Mouse (Mus musculus): ENCODE results near the gene Rab26. TPM values are rescaled to one million over a fixed set of nuclear protein-coding genes. Genes with fewer than 3 reads are reported as not detected.

The Rab26 gene
- total RNA-seq, 2 experiments from 2014 or later: 53.6 to 54.1 TPM

GRCm38 (mm10) chr17:24504085-24504484 is 29.9 kb downstream of the Rab26 start:
- Histone ChIP-seq H3K4me3 (no peak overlapping the region), H3K27ac (peak overlapping the region; percentile 88; the same call in 1 of the 2 replicates)
- DNase-seq (ENCODE audit: extremely low spot score in 1 of 2, low spot score in 2 of 2): no peak
- no peak for TF ChIP-seq CTCF (IDR thresholded peaks at IDR 0.05)
- intact Hi-C loops (cut with DNase I): no loop called here

- peak; percentile 8; the same call in 1 of the 2 replicates for TF ChIP-seq CTCF (IDR thresholded peaks at IDR 0.05)
Measured at GRCm38 (mm10) chr17:24502208-24502607, 31.8 kb downstream of the Rab26 start.

GRCm38 (mm10) chr17:24496026-24496425 is 38.0 kb downstream of the Rab26 start:
- Histone ChIP-seq H3K27ac (peak overlapping the region; percentile 70), H3K4me3 (no peak overlapping the region)
- no peak for TF ChIP-seq CTCF (IDR thresholded peaks at IDR 0.05)
- DNase-seq (ENCODE audit: extremely low spot score in 1 of 2, low spot score in 2 of 2): no peak
- intact Hi-C loops (cut with DNase I): no loop called here

More at GRCm38 (mm10) chr17:24502208-24502607, 31.8 kb downstream of the Rab26 start:
- intact Hi-C loops (cut with DNase I): no loop called here
- DNase-seq (ENCODE audit: extremely low spot score in 1 of 2, low spot score in 2 of 2): no peak
- Histone ChIP-seq H3K4me3 (no peak overlapping the region), H3K27ac (no peak overlapping the region)

- peak in 1 of 2 experiments; percentile 78 for DNase-seq (ENCODE audit: extremely low spot score in 1 of 2, low spot score in 2 of 2)
- peak overlapping the region; percentile 70 for H3K27ac ChIP-seq
- no peak overlapping the region for H3K4me3 ChIP-seq
- intact Hi-C loops (cut with DNase I): no loop called here
- no peak for TF ChIP-seq CTCF (IDR thresholded peaks at IDR 0.05)
Measured at GRCm38 (mm10) chr17:24495443-24495842, 38.6 kb downstream of the Rab26 start.

- H3K27ac ChIP-seq: peak overlapping the region; percentile 70
- intact Hi-C loops (cut with DNase I): no loop called here
- TF ChIP-seq CTCF (IDR thresholded peaks at IDR 0.05): peak; percentile 67
- DNase-seq (ENCODE audit: extremely low spot score in 1 of 2, low spot score in 2 of 2): no peak
- H3K4me3 ChIP-seq: no peak overlapping the region
Measured at GRCm38 (mm10) chr17:24494627-24495335, 39.2 kb downstream of the Rab26 start.

- peak overlapping the region; percentile 76 for H3K4me3 ChIP-seq
- TF ChIP-seq CTCF (IDR thresholded peaks at IDR 0.05): no peak
- H3K27ac ChIP-seq: peak overlapping the region; percentile 94
- no peak for DNase-seq (ENCODE audit: extremely low spot score in 1 of 2, low spot score in 2 of 2)
- intact Hi-C loops (cut with DNase I): no loop called here
Measured at GRCm38 (mm10) chr17:24490399-24490798, 43.6 kb downstream of the Rab26 start.

- intact Hi-C loops (cut with DNase I): no loop called here
- H3K27ac ChIP-seq: peak overlapping the region; percentile 94
- peak overlapping the region; percentile 76 for H3K4me3 ChIP-seq
- TF ChIP-seq CTCF (IDR thresholded peaks at IDR 0.05): no peak
- peak in 1 of 2 experiments; percentile 12 for DNase-seq (ENCODE audit: extremely low spot score in 1 of 2, low spot score in 2 of 2)
Measured at GRCm38 (mm10) chr17:24489265-24490030, 44.6 kb downstream of the Rab26 start.

GRCm38 (mm10) chr17:24488662-24489264 is 45.2 kb downstream of the Rab26 start:
- H3K27ac ChIP-seq: peak overlapping the region; percentile 94
- peak in 1 of 2 experiments; percentile 57 for DNase-seq (ENCODE audit: extremely low spot score in 1 of 2, low spot score in 2 of 2)
- TF ChIP-seq CTCF (IDR thresholded peaks at IDR 0.05): no peak
- intact Hi-C loops (cut with DNase I): no loop called here
- H3K4me3 ChIP-seq: peak overlapping the region; percentile 76

GRCm38 (mm10) chr17:24488186-24488661 is 45.8 kb downstream of the Rab26 start, which contains the start of gene Caskin1:
Caskin1 (plus strand) TSS chr17:24488601.
- intact Hi-C loops (cut with DNase I): no loop called here
- TF ChIP-seq CTCF (IDR thresholded peaks at IDR 0.05): no peak
- Histone ChIP-seq H3K27ac (peak within 1 kb of the TSS; percentile 94), H3K4me3 (peak within 1 kb of the TSS; percentile 76)
- no peak for DNase-seq (ENCODE audit: extremely low spot score in 1 of 2, low spot score in 2 of 2)

GRCm38 (mm10) chr17:24485090-24485860 is 48.7 kb downstream of the Rab26 start:
- Histone ChIP-seq H3K27ac (no peak overlapping the region; the same call in 1 of the 2 replicates), H3K4me3 (no peak overlapping the region)
- no peak for TF ChIP-seq CTCF (IDR thresholded peaks at IDR 0.05)
- intact Hi-C loops (cut with DNase I): no loop called here
- peak in 1 of 2 experiments; percentile 56 for DNase-seq (ENCODE audit: extremely low spot score in 1 of 2, low spot score in 2 of 2)

- no peak for DNase-seq (ENCODE audit: extremely low spot score in 1 of 2, low spot score in 2 of 2)
- no peak overlapping the region for H3K27ac ChIP-seq
- intact Hi-C loops (cut with DNase I): no loop called here
- no peak for TF ChIP-seq CTCF (IDR thresholded peaks at IDR 0.05)
- no peak overlapping the region for H3K4me3 ChIP-seq
Measured at GRCm38 (mm10) chr17:24483495-24483894, 50.5 kb downstream of the Rab26 start.
